Mouse (Mus musculus): Measurements from ENCODE around the gene Mum1. TPM values are rescaled to one million over a fixed set of nuclear protein-coding genes. Genes with fewer than 3 reads are reported as not detected.

Mum1 gene
- polyA plus RNA-seq, 2 experiments, result 50.1 to 91.5 TPM

DNA sequence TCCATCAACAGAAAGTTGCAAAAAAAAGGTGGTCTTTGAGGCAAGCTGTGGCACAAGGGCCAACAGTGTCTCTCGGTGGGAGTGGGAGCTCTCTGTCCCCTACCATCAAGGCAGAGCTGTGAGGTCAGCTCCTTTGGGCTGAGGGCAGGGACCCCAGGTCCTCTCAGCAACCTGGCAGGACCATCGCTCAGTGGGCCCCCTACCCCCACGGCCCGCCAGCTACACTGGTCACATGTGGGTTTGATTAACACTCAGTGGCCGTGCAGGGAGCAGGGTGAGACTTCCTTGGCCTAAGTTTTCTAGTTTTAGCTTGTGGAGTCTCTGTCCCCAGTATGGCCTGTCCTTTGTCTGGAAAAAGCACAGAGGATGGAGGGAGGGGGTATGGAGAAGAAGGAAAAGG is 45.4 kb upstream of the Mum1 start:
- Histone ChIP-seq H3K4me1 (ENCODE audit: control insufficient read depth, insufficient read depth, low read length) (peaks cover 17% of the 10 kb centered on the region), H3K9me3 (ENCODE audit: control insufficient read depth, low read length) (no peaks in the 10 kb centered on the region), H3K27me3 (ENCODE audit: control insufficient read depth, insufficient read depth, low read length) (no peaks in the 10 kb centered on the region), H3K9ac (ENCODE audit: low read depth, low read length, severe bottlenecking) (peak overlapping the region; percentile 94), H3K4me3 (replicated peaks; ENCODE audit: low read length) (peak overlapping the region; percentile 81), H3K27ac (replicated peaks; ENCODE audit: low read depth, low read length) (no peak overlapping the region), H3K4me2 (replicated peaks; ENCODE audit: low read depth, low read length, severe bottlenecking) (peak overlapping the region; percentile 91), H3K36me3 (ENCODE audit: control insufficient read depth, insufficient read depth, low read length) (0 out of 2 replicates have a peak, but pooled peaks cover 15% of the 10 kb centered on the region)
- TF ChIP-seq POLR2A (IDR thresholded peaks at IDR 0.05; ENCODE audit: borderline replicate concordance, extremely low read depth, insufficient read depth, insufficient read length), result no peak
- 22% methylated on average over 5 of the region's 5 CpGs for WGBS
- ATAC-seq (ENCODE audit: low FRiP score, low read depth) (no peak), DNase-seq (ENCODE audit: low spot score) (no peak)

DNA sequence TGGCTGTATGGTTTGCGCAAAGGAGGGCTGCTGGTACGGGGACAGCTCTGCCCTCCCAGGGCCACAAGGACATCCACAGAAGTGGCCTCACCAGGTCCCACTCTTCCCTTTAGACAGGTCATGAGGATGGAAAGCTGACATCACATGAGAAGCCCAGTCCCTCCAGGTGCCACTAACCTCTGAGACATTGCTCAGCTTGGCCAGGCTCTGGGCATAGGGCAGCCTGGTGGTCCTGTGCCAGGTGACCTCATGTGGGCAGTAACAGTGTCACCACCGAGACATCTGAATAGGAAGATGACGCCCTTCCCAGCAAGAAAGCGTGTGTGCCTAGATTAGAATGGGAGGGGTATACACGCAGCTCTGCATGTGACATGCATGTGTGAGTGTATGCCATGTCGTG is 43.7 kb upstream of the Mum1 start:
- no peak overlapping the region for H3K4me2 ChIP-seq (replicated peaks; ENCODE audit: low read depth, low read length, severe bottlenecking)
- H3K27me3 ChIP-seq (ENCODE audit: control insufficient read depth, insufficient read depth, low read length), result no peaks in the 10 kb centered on the region
- no peaks in the 10 kb centered on the region for H3K9me3 ChIP-seq (ENCODE audit: control insufficient read depth, low read length)
- H3K4me3 ChIP-seq (replicated peaks; ENCODE audit: low read length), result no peak overlapping the region
- peaks cover 17% of the 10 kb centered on the region for H3K4me1 ChIP-seq (ENCODE audit: control insufficient read depth, insufficient read depth, low read length)
- H3K27ac ChIP-seq (replicated peaks; ENCODE audit: low read depth, low read length), result no peak overlapping the region
- peaks cover 27% of the 10 kb centered on the region for H3K36me3 ChIP-seq (ENCODE audit: control insufficient read depth, insufficient read depth, low read length)
- H3K9ac ChIP-seq (ENCODE audit: low read depth, low read length, severe bottlenecking), result no peak overlapping the region
- WGBS, result 94% methylated on average over 7 of the region's 7 CpGs
- TF ChIP-seq POLR2A (IDR thresholded peaks at IDR 0.05; ENCODE audit: borderline replicate concordance, extremely low read depth, insufficient read depth, insufficient read length), result no peak
- ATAC-seq (ENCODE audit: low FRiP score, low read depth), result no peak
- no peak for DNase-seq (ENCODE audit: low spot score)

DNA sequence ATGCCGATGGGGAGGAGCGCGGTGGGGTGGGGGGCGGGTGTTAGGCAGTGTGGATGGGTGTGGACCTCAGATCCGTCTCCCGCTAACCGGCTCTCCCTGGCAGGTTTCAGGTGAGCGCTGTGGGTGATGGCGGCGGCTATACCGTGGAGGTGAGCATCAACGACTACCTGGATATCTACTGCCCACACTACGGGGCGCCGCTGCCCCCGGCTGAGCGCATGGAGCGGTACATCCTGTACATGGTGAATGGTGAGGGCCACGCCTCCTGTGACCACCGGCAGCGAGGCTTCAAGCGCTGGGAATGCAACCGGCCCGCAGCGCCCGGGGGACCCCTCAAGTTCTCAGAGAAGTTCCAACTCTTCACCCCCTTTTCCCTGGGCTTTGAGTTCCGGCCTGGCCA is 39.6 kb upstream of the Mum1 start:
- H3K27ac ChIP-seq (replicated peaks; ENCODE audit: low read depth, low read length), result no peak overlapping the region
- peaks cover 11% of the 10 kb centered on the region for H3K4me1 ChIP-seq (ENCODE audit: control insufficient read depth, insufficient read depth, low read length)
- H3K27me3 ChIP-seq (ENCODE audit: control insufficient read depth, insufficient read depth, low read length), result peaks cover 20% of the 10 kb centered on the region
- no peak overlapping the region for H3K4me3 ChIP-seq (replicated peaks; ENCODE audit: low read length)
- TF ChIP-seq POLR2A (IDR thresholded peaks at IDR 0.05; ENCODE audit: borderline replicate concordance, extremely low read depth, insufficient read depth, insufficient read length), result no peak
- no peak overlapping the region for H3K9ac ChIP-seq (ENCODE audit: low read depth, low read length, severe bottlenecking)
- no peak overlapping the region for H3K4me2 ChIP-seq (replicated peaks; ENCODE audit: low read depth, low read length, severe bottlenecking)
- H3K36me3 ChIP-seq (ENCODE audit: control insufficient read depth, insufficient read depth, low read length), result peaks cover 45% of the 10 kb centered on the region
- no peaks in the 10 kb centered on the region for H3K9me3 ChIP-seq (ENCODE audit: control insufficient read depth, low read length)
- ATAC-seq (ENCODE audit: low FRiP score, low read depth) (no peak), DNase-seq (ENCODE audit: low spot score) (no peak)
- 50% methylated on average over 26 of the region's 27 CpGs for WGBS

GRCm38 (mm10) chr10:80187739-80188138 is 38.5 kb upstream of the Mum1 start:
- Histone ChIP-seq H3K4me1 (ENCODE audit: control insufficient read depth, insufficient read depth, low read length) (peaks cover 10% of the 10 kb centered on the region), H3K4me2 (replicated peaks; ENCODE audit: low read depth, low read length, severe bottlenecking) (no peak overlapping the region), H3K9ac (ENCODE audit: low read depth, low read length, severe bottlenecking) (no peak overlapping the region), H3K27ac (replicated peaks; ENCODE audit: low read depth, low read length) (no peak overlapping the region), H3K27me3 (ENCODE audit: control insufficient read depth, insufficient read depth, low read length) (peaks cover 22% of the 10 kb centered on the region), H3K9me3 (ENCODE audit: control insufficient read depth, low read length) (no peaks in the 10 kb centered on the region), H3K36me3 (ENCODE audit: control insufficient read depth, insufficient read depth, low read length) (peaks cover 37% of the 10 kb centered on the region), H3K4me3 (replicated peaks; ENCODE audit: low read length) (no peak overlapping the region)
- DNase-seq (ENCODE audit: low spot score) (no peak), ATAC-seq (ENCODE audit: low FRiP score, low read depth) (no peak)
- WGBS, result 93% methylated on average over 10 of the region's 10 CpGs
- TF ChIP-seq POLR2A (IDR thresholded peaks at IDR 0.05; ENCODE audit: borderline replicate concordance, extremely low read depth, insufficient read depth, insufficient read length), result no peak

DNA sequence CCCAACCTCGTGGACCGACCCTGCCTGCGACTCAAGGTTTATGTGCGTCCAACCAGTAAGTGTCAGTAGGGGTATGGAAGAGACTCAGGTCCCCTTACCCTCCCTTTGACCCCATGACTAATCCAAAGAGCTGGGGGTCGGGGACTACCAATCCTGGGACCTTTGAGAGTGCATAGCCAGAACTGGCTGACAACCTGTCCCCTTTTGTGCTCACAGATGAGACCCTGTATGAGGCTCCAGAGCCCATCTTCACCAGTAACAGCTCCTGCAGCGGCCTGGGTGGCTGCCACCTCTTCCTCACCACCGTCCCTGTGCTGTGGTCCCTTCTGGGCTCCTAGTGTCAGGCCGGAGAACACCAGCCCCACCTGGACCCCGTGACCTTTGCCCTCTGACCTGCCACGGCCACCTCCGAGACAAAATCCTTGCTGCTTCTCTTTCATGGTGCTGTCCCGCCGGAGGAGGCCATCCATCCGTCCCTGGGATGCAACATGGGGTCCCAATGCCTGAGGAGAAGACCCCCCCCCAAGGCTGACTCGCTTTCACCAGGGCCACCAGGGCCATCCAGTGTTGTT is 37.7 kb upstream of the Mum1 start:
- Histone ChIP-seq H3K4me2 (replicated peaks; ENCODE audit: low read depth, low read length, severe bottlenecking) (no peak overlapping the region), H3K36me3 (ENCODE audit: control insufficient read depth, insufficient read depth, low read length) (peaks cover 33% of the 10 kb centered on the region), H3K9me3 (ENCODE audit: control insufficient read depth, low read length) (no peaks in the 10 kb centered on the region), H3K4me1 (ENCODE audit: control insufficient read depth, insufficient read depth, low read length) (peaks cover 10% of the 10 kb centered on the region), H3K9ac (ENCODE audit: low read depth, low read length, severe bottlenecking) (no peak overlapping the region), H3K4me3 (replicated peaks; ENCODE audit: low read length) (no peak overlapping the region), H3K27ac (replicated peaks; ENCODE audit: low read depth, low read length) (no peak overlapping the region), H3K27me3 (ENCODE audit: control insufficient read depth, insufficient read depth, low read length) (peaks cover 22% of the 10 kb centered on the region)
- WGBS, result 79% methylated on average over 15 of the region's 15 CpGs
- DNase-seq (ENCODE audit: low spot score) (no peak), ATAC-seq (ENCODE audit: low FRiP score, low read depth) (no peak)
- TF ChIP-seq POLR2A (IDR thresholded peaks at IDR 0.05; ENCODE audit: borderline replicate concordance, extremely low read depth, insufficient read depth, insufficient read length), result no peak

Measured in limb, embryonic 14.5 days (tissue).